Mouse (Mus musculus) brain, embryonic 14.5 days (tissue): ENCODE measurements at regions not wholly inside any gene's neighbourhood (a gene's known extent, or its start where the extent isn't known, plus 50 kb on each side); places are given as distances from the start of the nearest gene placed in this dataset.
"Not testable (repeated sequence)": the region's sequence is repeated elsewhere in the genome, so short reads cannot be mapped to it uniquely, and the experiment has no call there.

Source experiments
- DNase-seq: peaks from one replicate; pipeline ENCODE4 v3.0.0-alpha.2; 2011; ENCODE audit warnings: low read depth
- CTCF ChIP-seq: fragments of 200-500 bp; IDR thresholded peaks from 2 replicates; pipeline ENCODE4 v1.5.1; 2012; ENCODE audit warnings: inconsistent platforms, mild to moderate bottlenecking, moderate library complexity, borderline replicate concordance; ENCODE audit not compliant: insufficient read depth, insufficient read length; ENCODE audit errors: extremely low read depth
- POLR2A ChIP-seq: fragments of 200-500 bp; IDR thresholded peaks from 2 replicates; pipeline ENCODE4 v1.6.1; 2012; ENCODE audit warnings: mild to moderate bottlenecking, inconsistent platforms, borderline replicate concordance; ENCODE audit not compliant: poor library complexity, insufficient read depth, insufficient read length, severe bottlenecking; ENCODE audit errors: extremely low read depth

DNA sequence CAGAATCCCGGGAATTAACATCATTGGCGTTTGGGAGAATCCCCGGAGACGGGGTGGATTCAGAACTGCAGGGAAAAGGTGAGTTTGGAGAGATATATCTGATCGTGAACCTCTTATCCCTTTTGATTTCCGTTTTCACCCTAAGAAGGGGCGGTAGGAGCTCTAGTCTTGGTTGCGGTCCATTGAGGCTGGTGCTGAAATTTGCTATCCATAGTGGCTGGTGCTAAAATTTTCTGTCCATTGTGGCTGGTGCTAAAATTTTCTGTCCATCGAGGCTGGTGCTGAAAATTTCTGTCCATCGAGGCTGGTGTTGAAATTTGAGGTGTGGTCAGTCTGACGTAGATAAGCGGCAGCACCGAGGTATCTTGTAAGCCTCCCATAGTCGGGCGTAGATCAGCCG is 834.1 kb upstream of the Snrpn start:
- not testable (repeated sequence) for DNase-seq

- DNase-seq = peak; percentile 49
- TF ChIP-seq POLR2A (no peak), CTCF (no peak)
Measured at GRCm38 (mm10) chr7:60961188-60961587, 821.2 kb upstream of the Snrpn start.

GRCm38 (mm10) chr7:60939764-60940457 is 799.9 kb upstream of the Snrpn start:
- TF ChIP-seq CTCF = no peak
- no peak for TF ChIP-seq POLR2A
- DNase-seq = peak; percentile 75
